In the genomic region with DNA sequence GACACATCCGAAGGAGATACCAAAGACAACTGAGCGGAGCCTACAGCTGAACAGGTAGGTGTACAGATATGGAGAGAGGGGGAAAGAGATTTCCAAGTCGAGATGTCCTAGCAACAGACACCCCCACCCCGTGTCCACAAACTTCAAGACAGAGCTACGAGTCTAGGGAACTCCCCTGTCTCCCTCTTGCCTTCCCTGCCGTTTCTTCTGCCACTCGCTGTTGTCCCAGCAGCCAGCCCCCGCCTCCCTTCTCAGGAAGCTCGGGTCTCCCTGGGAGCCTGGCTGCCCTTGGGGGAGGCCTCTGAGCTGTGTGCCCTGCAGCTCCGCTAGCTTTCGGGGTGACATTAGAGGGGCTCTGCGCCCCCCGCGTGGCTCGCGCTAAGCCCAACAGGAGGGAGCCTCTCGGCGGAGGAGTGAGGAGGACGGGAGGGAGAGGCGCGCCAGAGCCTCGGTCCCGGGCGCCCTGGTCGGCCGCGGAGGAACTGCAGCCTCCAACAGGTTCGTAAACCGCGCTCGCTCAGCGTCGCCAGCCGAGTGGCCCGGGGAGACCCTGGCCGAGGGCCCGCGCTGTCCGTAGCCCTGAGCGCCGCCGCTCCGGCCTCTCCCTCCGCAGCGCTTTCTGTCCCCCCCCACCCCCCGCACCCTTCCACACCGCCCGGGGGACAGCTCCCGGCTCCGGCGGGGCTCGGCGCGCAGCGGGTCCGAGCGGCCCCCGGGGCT, we compare ENCODE assay signal across 8 mouse cellular contexts.
DNase-seq lines count a peak whose midpoint lies in the region; ATAC-seq lines count a peak whose summit lies in the region.

No protein-coding gene starts in this region.

- H3K4me2 ChIP-seq in forebrain, embryonic 11.5 days (ENCODE audit: low read depth, low read length, severe bottlenecking), result peak overlapping the region; percentile 95
- peak overlapping the region; percentile 94 for H3K4me2 ChIP-seq in hindbrain, embryonic 13.5 days
- H3K4me2 ChIP-seq in limb, embryonic 11.5 days (ENCODE audit: low read depth, severe bottlenecking), result peak overlapping the region; percentile 79
- H3K4me2 ChIP-seq in midbrain, embryonic 15.5 days, result peak overlapping the region; percentile 88
- H3K4me2 ChIP-seq in stomach, embryonic 15.5 days, result peak overlapping the region; percentile 93

- H3K27me3 ChIP-seq in forebrain, embryonic 11.5 days (ENCODE audit: control insufficient read depth, insufficient read depth, low read length), result no peaks in the 10 kb centered on the region
- H3K27me3 ChIP-seq in hindbrain, embryonic 13.5 days, result no peaks in the 10 kb centered on the region
- H3K27me3 ChIP-seq in limb, embryonic 11.5 days (ENCODE audit: control insufficient read depth, insufficient read depth, low read length), result no peaks in the 10 kb centered on the region
- no peaks in the 10 kb centered on the region for H3K27me3 ChIP-seq in midbrain, embryonic 15.5 days (replicated peaks)
- no peaks in the 10 kb centered on the region for H3K27me3 ChIP-seq in stomach, embryonic 15.5 days (replicated peaks)

- H3K4me3 ChIP-seq in forebrain, embryonic 11.5 days (ENCODE audit: low read depth, low read length), result peak overlapping the region; percentile 78
- H3K4me3 ChIP-seq in hindbrain, embryonic 13.5 days, result peak overlapping the region; percentile 74
- peak overlapping the region; percentile 69 for H3K4me3 ChIP-seq in limb, embryonic 11.5 days (ENCODE audit: low read depth, low read length)
- peak overlapping the region; percentile 60 for H3K4me3 ChIP-seq in midbrain, embryonic 15.5 days
- H3K4me3 ChIP-seq in stomach, embryonic 15.5 days (replicated peaks), result peak overlapping the region; percentile 76

- ATAC-seq in forebrain, embryonic 11.5 days (replicated peaks; ENCODE audit: low FRiP score), result peak; percentile 45
- peak; percentile 52 for ATAC-seq in hindbrain, embryonic 13.5 days (ENCODE audit: low FRiP score)
- peak; percentile 51 for ATAC-seq in limb, embryonic 11.5 days (ENCODE audit: insufficient number of reproducible peaks, low FRiP score, low TSS enrichment, low read depth)
- ATAC-seq in midbrain, embryonic 15.5 days (replicated peaks), result peak; percentile 37
- ATAC-seq in stomach, embryonic 15.5 days (ENCODE audit: insufficient read depth, low FRiP score, low read depth), result peak; percentile 36

- peaks cover 7% of the 10 kb centered on the region; the same call in 1 of the 2 replicates for H3K4me1 ChIP-seq in forebrain, embryonic 11.5 days (replicated peaks; ENCODE audit: control insufficient read depth, insufficient read depth, low read length)
- peaks cover 52% of the 10 kb centered on the region for H3K4me1 ChIP-seq in hindbrain, embryonic 13.5 days (replicated peaks)
- H3K4me1 ChIP-seq in limb, embryonic 11.5 days (ENCODE audit: control insufficient read depth, insufficient read depth, low read length), result peaks cover 8% of the 10 kb centered on the region
- H3K4me1 ChIP-seq in midbrain, embryonic 15.5 days, result peaks cover 38% of the 10 kb centered on the region
- H3K4me1 ChIP-seq in stomach, embryonic 15.5 days, result peaks cover 14% of the 10 kb centered on the region

- DNase-seq in layer of hippocampus, adult 11-12 months (ENCODE audit: low spot score), result peak; percentile 53
- no peak for DNase-seq in layer of hippocampus, adult 9-10 months (ENCODE audit: low spot score)
- peak; percentile 70 for DNase-seq in brain, adult 2 months (ENCODE audit: low read depth, low spot score)
- peak; percentile 74 for DNase-seq in forebrain, embryonic 11.5 days (ENCODE audit: low spot score)
- DNase-seq in limb, embryonic 11.5 days (ENCODE audit: low spot score), result peak; percentile 71

- no peaks in the 10 kb centered on the region for H3K9me3 ChIP-seq in forebrain, embryonic 11.5 days (ENCODE audit: control insufficient read depth, low read length)
- no peaks in the 10 kb centered on the region for H3K9me3 ChIP-seq in hindbrain, embryonic 13.5 days
- no peaks in the 10 kb centered on the region for H3K9me3 ChIP-seq in limb, embryonic 11.5 days (ENCODE audit: control insufficient read depth, low read length)
- H3K9me3 ChIP-seq in midbrain, embryonic 15.5 days, result no peaks in the 10 kb centered on the region
- H3K9me3 ChIP-seq in stomach, embryonic 15.5 days, result no peaks in the 10 kb centered on the region

- H3K27ac ChIP-seq in forebrain, embryonic 11.5 days (ENCODE audit: low read depth, low read length), result peak overlapping the region; percentile 100
- peak overlapping the region; percentile 99 for H3K27ac ChIP-seq in hindbrain, embryonic 13.5 days
- H3K27ac ChIP-seq in limb, embryonic 11.5 days (replicated peaks; ENCODE audit: low read depth, low read length), result peak overlapping the region; percentile 99
- H3K27ac ChIP-seq in midbrain, embryonic 15.5 days, result peak overlapping the region; percentile 99
- H3K27ac ChIP-seq in stomach, embryonic 15.5 days, result peak overlapping the region; percentile 99

- H3K36me3 ChIP-seq in forebrain, embryonic 11.5 days (ENCODE audit: control insufficient read depth, insufficient read depth, low read length), result no peaks in the 10 kb centered on the region
- H3K36me3 ChIP-seq in hindbrain, embryonic 13.5 days, result no peaks in the 10 kb centered on the region
- no peaks in the 10 kb centered on the region for H3K36me3 ChIP-seq in limb, embryonic 11.5 days (ENCODE audit: control insufficient read depth, insufficient read depth, low read length)
- no peaks in the 10 kb centered on the region for H3K36me3 ChIP-seq in midbrain, embryonic 15.5 days (replicated peaks)
- no peaks in the 10 kb centered on the region for H3K36me3 ChIP-seq in stomach, embryonic 15.5 days

- WGBS in forebrain, embryonic 11.5 days, result 1% methylated on average over 52 of the region's 58 CpGs
- WGBS in hindbrain, embryonic 13.5 days, result 1% methylated on average over 49 of the region's 58 CpGs
- under 1% methylated on average over 43 of the region's 58 CpGs for WGBS in limb, embryonic 11.5 days
- under 1% methylated on average over 55 of the region's 58 CpGs for WGBS in midbrain, embryonic 15.5 days
- WGBS in stomach, embryonic 15.5 days, result under 1% methylated on average over 46 of the region's 58 CpGs

- peak overlapping the region; percentile 99 for H3K9ac ChIP-seq in forebrain, embryonic 11.5 days (ENCODE audit: low read length)
- H3K9ac ChIP-seq in hindbrain, embryonic 13.5 days, result peak overlapping the region; percentile 97
- peak overlapping the region; percentile 95 for H3K9ac ChIP-seq in limb, embryonic 11.5 days (ENCODE audit: low read length)
- peak overlapping the region; percentile 95 for H3K9ac ChIP-seq in midbrain, embryonic 15.5 days
- peak overlapping the region; percentile 80 for H3K9ac ChIP-seq in stomach, embryonic 15.5 days
